Mouse (Mus musculus): Measurements from ENCODE around the gene Sbds. TPM values are rescaled to one million over a fixed set of nuclear protein-coding genes. Genes with fewer than 3 reads are reported as not detected.

The Sbds gene
- polyA plus RNA-seq, 1 experiment from 2014 or later, result 64.3 TPM

Other genes starting within 250 kb of the Sbds start
- 32.1 and 33.6 TPM in 2 replicates for gene Asl, start 226.3 kb downstream of the Sbds start, polyA plus RNA-seq (2015; fragmentation: Nextera tagmentation; extraction: Ambion mirVana)
- 45.6 and 47.3 TPM in 2 replicates for gene Crcp, start 226.2 kb downstream of the Sbds start, polyA plus RNA-seq (2015; fragmentation: Nextera tagmentation; extraction: Ambion mirVana)
- gene Tpst1, start 182.2 kb downstream of the Sbds start, polyA plus RNA-seq (2015; fragmentation: Nextera tagmentation; extraction: Ambion mirVana), result 99.2 and 104 TPM in 2 replicates
- 6.7 and 7.0 TPM in 2 replicates for gene Kctd7, start 110.7 kb downstream of the Sbds start, polyA plus RNA-seq (2015; fragmentation: Nextera tagmentation; extraction: Ambion mirVana)
- gene Rabgef1, start 83.7 kb downstream of the Sbds start, polyA plus RNA-seq (2015; fragmentation: Nextera tagmentation; extraction: Ambion mirVana), result 25.8 and 26.6 TPM in 2 replicates
- 34.7 and 35.0 TPM in 2 replicates for gene Tmem248, start 38.4 kb downstream of the Sbds start, polyA plus RNA-seq (2015; fragmentation: Nextera tagmentation; extraction: Ambion mirVana)
- 28.2 and 28.4 TPM in 2 replicates for gene Tyw1, start 89 bp upstream of the Sbds start, polyA plus RNA-seq (2015; fragmentation: Nextera tagmentation; extraction: Ambion mirVana)
- gene Caln1, start 113.9 kb upstream of the Sbds start, polyA plus RNA-seq (2015; fragmentation: Nextera tagmentation; extraction: Ambion mirVana), result 3.8 and 4.2 TPM in 2 replicates
- gene A330070K13Rik, start 129.1 kb upstream of the Sbds start, polyA plus RNA-seq (2015; fragmentation: Nextera tagmentation; extraction: Ambion mirVana), result not detected in 2 replicates